Mouse (Mus musculus) left cerebral cortex, adult 18-20 months (tissue): ENCODE results near the gene Padi2. TPM values are rescaled to one million over a fixed set of nuclear protein-coding genes. Genes with fewer than 3 reads are reported as not detected.
A peak's percentile ranks its signal among the peaks of the same experiment; 100 is the strongest.

Experiments
- DNase-seq, 2 experiments: peaks; one replicate each; pipeline ENCODE4 v3.0.0; 2021 to 2022; ENCODE audit warnings: low spot score in 2 of 2, mixed read lengths in 1 of 2
- total RNA-seq, 2 experiments: library from RNA; stranded (reverse); gene quantifications; 2 replicates each; pipeline ENCODE4 v1.2.3; 2021

Padi2 gene
- total RNA-seq, 2 experiments from 2014 or later = 13.5 to 14.6 TPM

- no peak for DNase-seq
These were observed 78.4 kb downstream of the Padi2 start for GRCm38 (mm10) chr4:140984544-140984943.

DNA sequence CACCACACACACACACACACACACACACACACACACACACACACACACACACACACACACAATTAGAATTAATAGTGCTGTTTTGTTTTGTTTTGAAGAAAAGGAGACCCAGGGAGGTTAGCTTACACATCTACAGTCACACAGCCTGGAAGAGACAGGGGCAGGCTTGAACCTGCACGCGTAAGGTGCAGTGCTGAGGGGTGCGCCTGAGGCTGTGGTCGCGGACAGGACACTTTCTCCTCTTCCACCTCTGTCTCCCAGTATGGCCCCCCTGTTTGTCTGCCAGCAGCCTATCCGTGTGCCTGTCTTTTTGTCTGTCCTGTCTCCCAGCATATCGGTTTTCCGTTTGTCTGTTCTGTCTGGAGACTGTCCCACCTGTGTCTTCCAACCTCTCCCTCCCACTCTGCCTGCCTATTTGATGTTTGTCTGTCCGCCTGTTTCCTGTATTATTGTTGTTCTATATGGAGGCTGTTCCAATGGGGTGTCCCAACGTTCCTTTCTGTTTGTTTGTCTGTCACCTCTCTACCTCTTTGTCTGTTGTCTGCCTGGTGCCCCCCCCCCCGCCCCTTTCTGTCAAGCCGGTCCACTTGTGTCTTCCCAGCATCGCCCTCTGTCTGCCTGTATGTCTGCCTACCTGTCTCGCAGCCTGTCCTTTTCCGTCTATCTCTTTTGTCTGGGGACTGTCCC lies 80.0 kb downstream of the Padi2 start:
- DNase-seq = no peak

DNA sequence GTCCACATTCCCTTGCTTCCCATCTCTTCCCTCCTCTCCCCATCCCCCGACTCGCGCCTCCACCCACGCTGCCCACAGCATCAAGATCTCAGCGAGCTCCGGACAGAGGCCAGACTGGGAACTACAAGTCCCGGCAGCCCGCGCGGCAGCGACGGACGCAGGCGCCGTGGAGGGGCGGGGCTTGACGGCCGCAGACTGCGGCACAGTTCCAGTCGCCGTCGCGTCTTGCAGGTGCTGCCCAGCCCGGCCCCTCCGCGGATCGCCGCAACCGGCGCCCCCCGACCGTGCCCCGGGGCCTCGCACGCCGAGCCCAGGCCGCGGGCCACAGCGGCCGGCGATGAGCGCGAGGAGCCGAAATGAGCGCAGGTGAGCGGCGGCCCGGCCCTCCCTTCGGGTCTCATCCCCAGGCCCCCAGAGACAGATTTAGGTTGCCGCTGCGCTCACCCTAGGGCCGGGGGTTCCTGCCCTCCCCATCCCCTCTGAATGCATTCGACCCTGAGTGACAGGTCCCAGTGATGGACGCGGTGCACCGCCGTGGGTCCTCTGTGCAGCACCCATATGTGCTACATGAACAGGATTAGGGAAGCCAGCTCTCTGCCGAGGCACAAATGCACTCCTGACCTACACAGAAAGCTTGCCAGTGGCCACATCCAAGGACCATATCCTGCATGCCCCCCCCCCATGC lies 80.7 kb downstream of the Padi2 start, which contains the start of gene Atp13a2:
Atp13a2 (plus strand) TSS at position 163 of the 685 bp plus-strand sequence.
- DNase-seq = peak; percentile 93 to 96

DNA sequence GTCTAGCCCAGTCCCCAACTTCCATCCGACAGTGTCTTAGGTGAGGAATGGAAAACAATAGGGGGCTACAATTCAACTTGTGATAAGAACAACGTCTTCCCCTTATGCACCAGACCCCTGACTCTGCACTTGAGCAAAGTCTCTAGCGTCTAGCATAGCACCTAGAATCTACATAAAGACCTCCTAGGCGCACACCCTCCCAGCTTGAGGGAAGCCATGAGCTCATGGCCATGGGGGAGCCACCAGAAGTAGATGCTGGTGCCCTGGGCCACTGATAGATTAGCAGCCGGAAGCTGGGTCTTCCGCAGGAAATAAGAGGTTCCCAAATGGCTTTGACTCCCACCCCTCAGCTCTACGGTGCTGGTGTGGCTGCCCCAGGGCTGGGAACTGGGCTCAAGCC lies 81.3 kb downstream of the Padi2 start:
- no peak for DNase-seq

GRCm38 (mm10) chr4:140988706-140989290 lies 82.7 kb downstream of the Padi2 start:
- DNase-seq = no peak

GRCm38 (mm10) chr4:140989447-140989846 lies 83.3 kb downstream of the Padi2 start:
- DNase-seq = no peak

DNA sequence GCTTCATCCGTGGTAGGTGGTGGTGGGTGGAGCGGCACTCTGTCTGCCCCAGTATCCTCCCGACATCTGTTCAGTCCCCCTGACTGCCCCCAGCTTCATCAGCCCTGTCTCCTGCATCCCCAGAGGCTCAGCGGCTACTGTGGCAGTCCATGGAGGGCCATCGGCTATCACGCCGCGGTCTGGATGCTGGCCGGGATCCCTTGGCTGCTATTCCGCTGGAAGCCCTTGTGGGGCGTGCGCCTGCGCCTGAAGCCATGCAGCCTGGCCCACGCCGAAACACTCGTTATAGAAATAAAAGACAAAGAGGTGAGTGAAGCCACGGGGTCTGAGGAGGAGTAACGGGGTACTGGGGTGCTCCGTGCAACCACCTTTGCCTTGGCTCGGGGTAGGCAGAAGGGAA lies 86.1 kb downstream of the Padi2 start:
- DNase-seq = no peak

- no peak for DNase-seq
These were observed 87.7 kb downstream of the Padi2 start for GRCm38 (mm10) chr4:140993846-140994245.

DNA sequence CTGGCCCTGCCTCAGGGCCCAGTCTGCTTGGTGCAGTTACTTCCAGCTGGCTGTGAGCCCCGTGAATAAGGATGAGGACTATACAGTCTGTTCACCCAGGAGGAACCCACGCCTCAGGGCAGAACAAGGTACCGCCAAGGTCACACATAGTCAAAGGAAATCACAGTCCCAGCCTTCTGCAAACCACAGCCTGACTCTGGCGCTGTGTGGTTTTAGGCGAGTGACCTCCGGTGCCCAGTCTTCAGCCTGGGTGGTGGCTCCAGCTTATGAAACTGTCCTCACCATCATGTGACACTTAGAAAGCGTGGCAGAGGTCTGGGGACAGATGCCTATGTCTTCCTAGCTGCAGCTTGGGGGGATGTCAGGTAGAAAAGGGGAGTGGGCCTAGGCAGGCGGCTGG lies 89.7 kb downstream of the Padi2 start:
- no peak for DNase-seq

DNA sequence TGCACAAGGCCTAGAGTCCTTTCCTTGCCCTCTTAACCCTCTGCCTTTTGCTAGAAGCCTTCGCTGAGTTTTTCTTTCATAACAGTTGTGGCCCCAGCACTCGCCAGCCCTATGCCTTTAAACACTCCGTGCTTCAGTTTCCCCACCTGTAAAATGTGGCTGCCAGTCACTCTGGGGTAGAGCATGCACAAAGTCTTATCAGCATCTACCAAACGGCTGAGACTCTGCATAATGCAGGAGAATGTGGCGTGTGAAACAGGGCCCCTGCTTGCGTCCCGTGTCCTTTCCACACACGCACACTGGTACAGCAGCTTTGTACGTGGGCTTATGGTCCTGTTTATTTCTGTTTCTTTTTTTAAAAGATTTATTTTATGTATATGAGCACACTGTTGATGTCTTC lies 90.7 kb downstream of the Padi2 start:
- no peak for DNase-seq

Other genes with a start within 250 kb of the Padi2 start
- 10 to 100 TPM; 56.0 to 60.5 TPM for gene Arhgef10l, start 240.3 kb upstream of the Padi2 start, total RNA-seq
- gene Rcc2, start 205.8 kb upstream of the Padi2 start, total RNA-seq = 10 to 100 TPM; 89.8 to 94.3 TPM
- under 1 TPM in 1 of 2 experiments, not detected in 1; 0.66 TPM for gene Padi6, start 163.7 kb upstream of the Padi2 start, total RNA-seq
- not detected for gene Padi4, start 132.1 kb upstream of the Padi2 start, total RNA-seq
- not detected for gene Padi3, start 95.7 kb upstream of the Padi2 start, total RNA-seq
- not detected for gene Padi1, start 60.6 kb upstream of the Padi2 start, total RNA-seq
- 100 to 1,000 TPM; 192 to 194 TPM for gene Sdhb, start 54.9 kb downstream of the Padi2 start, total RNA-seq
- 100 to 1,000 TPM; 140 to 149 TPM for gene Atp13a2, start 80.5 kb downstream of the Padi2 start, total RNA-seq
- gene Mfap2, start 104.1 kb downstream of the Padi2 start, total RNA-seq = 1 to 10 TPM; 3.8 to 4.4 TPM
- gene Crocc, start 154.2 kb downstream of the Padi2 start, total RNA-seq = 10 to 100 TPM; 44.6 to 55.4 TPM
- gene Necap2, start 172.0 kb downstream of the Padi2 start, total RNA-seq = 10 to 100 TPM; 43.2 to 44.3 TPM
- under 1 TPM; 0.21 to 0.23 TPM for gene Spata21, start 182.0 kb downstream of the Padi2 start, total RNA-seq
- 10 to 100 TPM; 51.3 to 54.1 TPM for gene Szrd1, start 233.4 kb downstream of the Padi2 start, total RNA-seq
- 10 to 100 TPM; 30.1 to 31.5 TPM for gene Fbxo42, start 241.6 kb downstream of the Padi2 start, total RNA-seq